Mouse (Mus musculus) cerebellum, adult 2 months (tissue): ENCODE data around the gene Lamb1. TPM values are rescaled to one million over a fixed set of nuclear protein-coding genes. Genes with fewer than 3 reads are reported as not detected.

ENCODE experiments used
- DNase-seq, 2 experiments: peaks; one replicate each; pipeline ENCODE4 v3.0.0; 2021
- H3K27ac ChIP-seq: fragments of 200-500 bp; 2 replicates; pipeline ENCODE4 v1.5.1; 2012; ENCODE audit warnings: low read length, control low read depth, inconsistent platforms; ENCODE audit not compliant: insufficient read depth
- H3K27me3 ChIP-seq: fragments of 200-500 bp; 2 replicates; pipeline ENCODE4 v1.6.1; 2012; ENCODE audit warnings: inconsistent platforms, mild to moderate bottlenecking, low read length, moderate library complexity; ENCODE audit not compliant: control insufficient read depth, insufficient read depth
- H3K4me1 ChIP-seq: fragments of 200-500 bp; 2 replicates; pipeline ENCODE4 v1.6.1; 2011; ENCODE audit warnings: low read length; ENCODE audit not compliant: control insufficient read depth, insufficient read depth
- H3K4me3 ChIP-seq: fragments of 200-500 bp; replicated peaks from 2 replicates; pipeline ENCODE3; 2011; ENCODE audit warnings: mild to moderate bottlenecking, low read depth, low read length, control low read depth; ENCODE audit not compliant: insufficient read depth
- CTCF ChIP-seq: fragments of 200-500 bp; IDR thresholded peaks from 2 replicates; pipeline ENCODE4 v1.5.1; 2011; ENCODE audit warnings: low read depth, mild to moderate bottlenecking, control low read depth, low read length, moderate library complexity, borderline replicate concordance; ENCODE audit not compliant: insufficient read depth
- POLR2A ChIP-seq: fragments of 200-500 bp; IDR thresholded peaks from 2 replicates; pipeline ENCODE4 v1.6.1; 2011; ENCODE audit warnings: low read length, control low read depth, borderline replicate concordance; ENCODE audit not compliant: insufficient read depth
- WGBS: fragments of 180-500 bp; shearing (Covaris S2); methylation state at CpG from one replicate; pipeline ENCODE4 v1.1.7; 2018; 5-methylcytosine and 5-hydroxymethylcytosine counted together
- polyA plus RNA-seq: library from polyadenylated mRNA; depleted of rRNA; stranded (reverse); fragments of >200 nt; gene quantifications from 2 replicates; pipeline ENCODE4 v1.2.3, GENCODE M21; 2012

The Lamb1 gene
- polyA plus RNA-seq, 1 experiment = 10.6 TPM

DNA sequence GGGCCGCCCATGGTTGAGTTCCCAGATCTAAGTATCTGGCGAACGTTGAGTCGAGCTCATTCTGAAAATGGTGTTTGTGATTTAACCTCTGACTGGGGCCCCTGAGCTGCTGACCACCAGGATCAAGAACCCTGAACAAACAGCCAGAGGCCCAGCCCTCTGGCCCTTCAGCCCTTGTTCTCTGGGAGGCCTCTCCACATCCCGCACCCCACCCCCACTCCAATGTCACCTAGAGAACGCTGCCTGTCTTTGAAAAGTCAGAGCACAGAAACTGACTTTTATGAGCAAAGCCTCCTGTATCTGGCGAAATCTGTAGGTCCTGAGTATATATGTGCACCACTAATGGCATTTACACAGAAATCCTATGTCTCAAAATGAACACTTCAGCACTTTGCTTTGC lies 36.2 kb upstream of the Lamb1 start:
- no peak for TF ChIP-seq CTCF
- TF ChIP-seq POLR2A = no peak
- no peak for DNase-seq
- Histone ChIP-seq H3K4me1 (no peaks in the 10 kb centered on the region), H3K27ac (no peak overlapping the region), H3K27me3 (no peaks in the 10 kb centered on the region; the same call in 1 of the 2 replicates), H3K4me3 (no peak overlapping the region)
- 83% methylated on average over 7 of the region's 7 CpGs for WGBS

DNA sequence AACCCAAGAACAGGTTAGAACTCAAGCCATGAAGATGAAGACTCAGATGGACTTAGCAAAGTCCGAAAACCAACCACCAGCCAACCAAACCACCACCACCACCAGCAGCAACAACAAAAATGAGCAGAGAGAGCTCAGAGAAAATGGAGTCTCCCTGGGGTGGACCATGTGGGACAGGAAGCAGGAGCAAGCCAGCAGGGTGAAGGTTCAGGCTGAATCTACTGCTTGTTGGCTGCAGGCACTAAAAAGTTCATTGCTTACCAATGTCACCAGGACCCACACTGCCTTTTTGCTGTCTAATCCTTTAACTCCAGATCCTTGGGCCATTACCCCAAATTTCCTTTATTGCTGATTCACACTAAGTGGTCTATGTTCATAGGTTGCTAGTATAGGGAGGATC lies 32.4 kb upstream of the Lamb1 start:
- 92% methylated on average over 1 of the region's 1 CpGs for WGBS
- no peaks in the 10 kb centered on the region for H3K4me1 ChIP-seq
- TF ChIP-seq POLR2A = no peak
- no peak for TF ChIP-seq CTCF
- DNase-seq = no peak
- H3K27me3 ChIP-seq = no peaks in the 10 kb centered on the region; the same call in 1 of the 2 replicates
- no peak overlapping the region for H3K4me3 ChIP-seq
- H3K27ac ChIP-seq = no peak overlapping the region

GRCm38 (mm10) chr12:31235018-31235417 lies 30.0 kb upstream of the Lamb1 start:
- no peak for TF ChIP-seq CTCF
- TF ChIP-seq POLR2A = no peak
- Histone ChIP-seq H3K27ac (no peak overlapping the region), H3K4me1 (no peaks in the 10 kb centered on the region), H3K27me3 (no peaks in the 10 kb centered on the region; the same call in 1 of the 2 replicates), H3K4me3 (no peak overlapping the region)
- WGBS = 83% methylated on average over 6 of the region's 6 CpGs
- DNase-seq = no peak

- peak; percentile 15 to 35 for DNase-seq
- H3K27me3 ChIP-seq = no peaks in the 10 kb centered on the region
- TF ChIP-seq POLR2A = no peak
- TF ChIP-seq CTCF = no peak
- no peak overlapping the region for H3K4me3 ChIP-seq
- no peak overlapping the region for H3K27ac ChIP-seq
- 41% methylated on average over 12 of the region's 12 CpGs for WGBS
- H3K4me1 ChIP-seq = no peaks in the 10 kb centered on the region
Observed at GRCm38 (mm10) chr12:31236861-31237595, 28.0 kb upstream of the Lamb1 start.

DNA sequence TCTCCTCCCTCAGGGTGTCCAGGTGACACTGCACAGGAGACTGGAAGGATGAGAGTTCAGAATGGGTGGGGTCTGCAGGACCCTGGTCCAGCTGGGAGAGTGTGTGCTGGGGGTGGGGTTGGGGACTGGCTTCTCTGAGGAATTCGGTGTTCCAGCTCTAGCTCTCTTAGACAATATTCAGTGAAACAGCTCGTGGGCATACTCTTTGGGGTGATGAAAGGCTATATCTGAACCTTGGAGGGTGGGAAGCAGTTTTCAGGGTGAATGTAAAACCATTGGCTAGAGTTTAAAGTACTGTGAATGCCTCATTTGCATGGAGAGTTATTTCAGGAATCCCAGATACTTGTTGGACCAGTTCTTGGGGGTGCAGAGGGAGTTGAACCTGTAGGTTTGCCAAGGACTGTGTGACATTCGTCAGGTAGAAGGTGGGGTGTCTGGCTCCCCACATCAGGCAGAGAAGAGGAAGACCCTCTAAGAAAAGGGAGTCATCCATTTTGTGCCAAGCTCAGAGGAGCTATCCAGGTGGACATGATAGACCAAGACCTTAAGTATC lies 25.9 kb upstream of the Lamb1 start:
- Histone ChIP-seq H3K4me1 (no peaks in the 10 kb centered on the region), H3K27me3 (no peaks in the 10 kb centered on the region), H3K4me3 (no peak overlapping the region), H3K27ac (no peak overlapping the region)
- 80% methylated on average over 3 of the region's 3 CpGs for WGBS
- DNase-seq = no peak
- TF ChIP-seq CTCF (no peak), POLR2A (no peak)

GRCm38 (mm10) chr12:31239798-31240197 lies 25.2 kb upstream of the Lamb1 start:
- no peaks in the 10 kb centered on the region for H3K4me1 ChIP-seq
- peak in 1 of 2 experiments; percentile 24 for DNase-seq
- WGBS = 75% methylated on average over 4 of the region's 4 CpGs
- no peaks in the 10 kb centered on the region for H3K27me3 ChIP-seq
- TF ChIP-seq CTCF (no peak), POLR2A (no peak)
- H3K27ac ChIP-seq = no peak overlapping the region
- H3K4me3 ChIP-seq = no peak overlapping the region

GRCm38 (mm10) chr12:31240470-31240869 lies 24.6 kb upstream of the Lamb1 start, which contains the start of gene Gm6993:
Gene Gm6993, plus strand, starts transcription at chr12:31240770.
- TF ChIP-seq POLR2A = no peak
- no peak for TF ChIP-seq CTCF
- no peak for DNase-seq
- Histone ChIP-seq H3K4me1 (no peaks in the 10 kb centered on the region), H3K4me3 (no peak within 1 kb of the TSS), H3K27me3 (no peaks in the 10 kb centered on the region), H3K27ac (no peak within 1 kb of the TSS)
- 44% methylated on average over 5 of the region's 5 CpGs for whole genome bisulfite sequencing

GRCm38 (mm10) chr12:31241595-31242342 lies 23.3 kb upstream of the Lamb1 start:
- 43% methylated on average over 6 of the region's 6 CpGs for WGBS
- H3K4me3 ChIP-seq = no peak overlapping the region
- no peaks in the 10 kb centered on the region for H3K4me1 ChIP-seq
- no peak overlapping the region for H3K27ac ChIP-seq
- H3K27me3 ChIP-seq = no peaks in the 10 kb centered on the region
- no peak for DNase-seq
- no peak for TF ChIP-seq CTCF
- no peak for TF ChIP-seq POLR2A
